Mouse (Mus musculus) C2C12 (cell line): ENCODE measurements around the gene Cdipt.

Source experiments
- CEBPB ChIP-seq: IDR thresholded peaks from one replicate; pipeline ENCODE4 v1.6.1; 2011; ENCODE audit warnings: low read depth, mild to moderate bottlenecking, control low read depth, moderate library complexity
- CTCF ChIP-seq: IDR thresholded peaks from one replicate; pipeline ENCODE4 v1.5.1; 2011; ENCODE audit not compliant: control insufficient read depth, insufficient read depth, insufficient read length
- MAX ChIP-seq: IDR thresholded peaks from one replicate; pipeline ENCODE4 v1.6.1; 2011; ENCODE audit warnings: mild to moderate bottlenecking, control low read depth
- MYOG ChIP-seq: IDR thresholded peaks from one replicate; pipeline ENCODE4 v1.6.1; 2011; ENCODE audit not compliant: control insufficient read depth, insufficient read length; ENCODE audit errors: extremely low read depth
- USF1 ChIP-seq: IDR thresholded peaks from one replicate; pipeline ENCODE4 v1.6.1; 2011; ENCODE audit warnings: low read depth, mild to moderate bottlenecking, control low read depth, moderate library complexity

DNA sequence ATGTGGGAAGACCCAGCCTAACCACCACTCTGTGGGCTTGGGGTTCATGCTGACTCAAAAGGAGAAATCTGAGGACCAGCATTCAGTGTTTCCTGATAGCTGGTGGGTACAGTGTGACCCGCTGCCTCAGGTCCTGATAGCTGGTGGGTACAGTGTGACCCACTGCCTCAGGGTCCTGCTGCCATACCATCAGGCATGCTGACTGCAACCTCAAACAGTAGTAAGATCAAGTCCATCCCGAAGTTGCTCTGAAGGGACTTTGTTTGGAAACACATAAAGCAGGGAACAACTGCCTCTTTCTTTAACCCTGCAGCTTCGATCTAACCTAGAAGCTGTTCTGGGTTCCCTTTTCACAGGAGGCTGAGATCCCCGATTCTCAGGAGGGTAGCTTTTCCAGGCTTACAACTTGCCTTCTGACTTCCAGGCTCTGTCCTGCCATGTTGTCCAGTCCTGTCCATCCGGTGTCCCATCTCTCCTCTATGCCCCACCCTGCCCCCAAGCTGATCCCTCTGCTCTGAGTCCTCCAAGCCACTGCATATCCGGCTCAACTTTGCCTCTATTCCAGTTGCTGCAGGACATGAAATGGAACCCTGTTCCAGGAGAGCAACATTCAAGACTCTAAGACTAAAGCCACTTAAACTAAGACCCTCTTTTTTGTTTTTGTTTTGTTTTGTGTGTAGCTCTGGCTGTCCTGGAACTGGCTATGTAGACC lies 31.8 kb downstream of the Cdipt start:
- TF ChIP-seq MYOG = no peak
- no peak for TF ChIP-seq CTCF
- no peak for TF ChIP-seq CEBPB
- TF ChIP-seq MAX = no peak
- no peak for TF ChIP-seq USF1
